Mouse (Mus musculus): ENCODE measurements around the gene B3galnt2.
"Not testable (repeated sequence)": the region's sequence is repeated elsewhere in the genome, so short reads cannot be mapped to it uniquely, and the experiment has no call there.

The B3galnt2 gene

DNA sequence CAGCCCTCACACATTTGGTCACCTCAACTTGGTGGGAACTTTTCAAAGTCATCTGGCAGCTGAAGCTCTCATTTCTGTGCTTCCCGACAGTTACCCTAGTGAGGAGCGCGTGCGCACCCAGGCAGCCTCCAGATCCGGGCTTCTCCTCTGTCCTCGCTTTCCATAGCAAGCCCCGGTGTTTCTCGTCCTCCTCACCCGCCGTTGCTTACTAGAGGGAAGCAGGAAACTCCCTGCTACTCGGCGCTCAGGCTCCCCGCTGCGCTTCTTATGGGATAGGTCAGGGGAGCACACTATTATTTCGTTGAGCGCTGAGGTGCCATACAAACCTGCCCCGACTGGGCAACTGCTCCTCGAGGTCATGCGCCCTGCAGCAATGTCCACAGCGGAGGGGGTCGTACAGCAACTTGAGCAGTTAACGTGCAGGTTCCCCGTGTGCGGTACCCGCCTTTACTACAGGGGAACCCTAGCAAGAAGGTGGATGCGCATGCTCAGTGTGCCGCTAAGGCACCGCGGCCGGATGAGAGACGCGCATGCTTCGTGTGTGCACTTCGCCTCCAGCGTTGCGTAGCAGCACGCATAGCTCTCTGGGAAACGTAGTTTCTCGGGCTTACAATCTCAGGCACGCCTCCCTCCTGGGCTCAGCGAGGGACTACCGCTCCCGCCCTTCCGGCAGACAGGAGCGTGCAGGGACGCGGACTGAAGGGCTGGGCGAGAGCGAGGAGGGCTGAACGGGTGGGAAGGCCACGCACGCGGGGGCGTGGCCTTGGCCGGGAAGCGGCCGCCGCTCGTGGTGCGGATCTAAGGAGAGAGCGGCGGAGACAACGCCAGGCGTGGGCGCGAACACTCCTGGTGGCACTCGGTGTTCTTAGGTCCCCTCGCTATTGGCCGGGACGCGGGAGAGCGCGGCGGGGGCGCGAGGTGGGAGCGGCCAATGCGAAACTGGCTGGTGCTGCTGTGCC is at the start of gene B3galnt2:
TSS of gene B3galnt2 (plus strand) at position 596 of the 959 bp plus-strand sequence.
- DNase-seq (ENCODE audit: low spot score in 2 of 2), result peak; percentile 97 to 99

DNA sequence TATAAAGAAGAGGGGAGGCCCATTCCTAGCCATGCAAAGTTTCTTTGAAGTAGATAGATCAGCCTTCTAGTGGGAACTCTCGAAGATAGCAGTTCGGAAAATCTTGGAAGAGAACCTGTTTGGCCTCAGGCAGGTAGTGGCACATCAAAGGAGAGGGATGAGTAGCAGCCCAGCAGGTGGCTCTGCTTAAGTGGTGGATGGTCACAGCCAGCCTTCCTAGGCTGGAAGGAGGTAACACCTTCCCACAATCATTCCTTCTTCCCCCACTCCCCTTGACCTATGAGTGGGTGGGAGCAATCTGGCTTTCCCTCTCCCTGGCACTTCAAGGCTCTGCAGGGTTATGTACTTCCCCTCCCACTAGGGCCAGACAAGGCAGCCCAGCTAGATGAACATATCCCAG is 42.9 kb upstream of the B3galnt2 start:
- no peak for DNase-seq (ENCODE audit: low spot score in 2 of 2)

DNA sequence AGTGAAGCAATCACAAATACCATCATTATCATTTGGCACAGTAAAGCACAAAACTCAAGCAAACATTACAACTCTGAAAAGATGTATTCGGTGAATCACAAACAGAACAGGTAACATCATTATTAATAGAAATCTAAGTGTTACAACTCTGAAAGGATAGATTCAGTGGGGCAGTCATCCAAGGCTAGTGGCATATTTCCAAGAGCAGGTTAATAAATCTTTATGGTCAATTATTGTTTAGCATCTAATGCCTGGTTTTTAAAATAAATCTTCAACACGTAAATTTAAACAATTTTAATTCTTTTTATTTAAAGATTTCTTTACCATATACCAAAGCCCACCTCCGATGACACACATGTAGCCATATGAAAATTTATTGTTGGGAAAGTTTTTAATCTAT is 34.9 kb upstream of the B3galnt2 start:
- no peak for DNase-seq (ENCODE audit: low spot score in 2 of 2)

DNA sequence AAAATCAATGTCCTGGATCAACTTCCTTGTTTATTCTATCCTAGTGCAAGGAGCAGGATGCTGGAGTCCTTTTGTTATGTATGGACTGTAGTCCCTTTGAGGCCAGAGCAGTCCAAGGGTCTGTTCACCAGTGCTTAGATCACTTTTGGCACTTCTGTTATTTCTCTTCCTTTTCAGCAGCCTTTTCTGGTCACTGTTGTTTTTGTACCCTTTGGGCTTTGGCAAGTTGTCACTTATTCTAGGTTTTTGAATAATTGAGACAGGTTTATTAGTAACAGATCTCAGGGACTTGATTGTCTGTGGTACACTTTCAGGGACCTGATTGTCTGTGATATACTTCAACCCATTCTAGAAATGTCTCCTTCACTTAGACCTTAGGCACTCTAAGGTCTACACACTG is 31.7 kb upstream of the B3galnt2 start:
- DNase-seq (ENCODE audit: low spot score in 2 of 2), result no peak

DNA sequence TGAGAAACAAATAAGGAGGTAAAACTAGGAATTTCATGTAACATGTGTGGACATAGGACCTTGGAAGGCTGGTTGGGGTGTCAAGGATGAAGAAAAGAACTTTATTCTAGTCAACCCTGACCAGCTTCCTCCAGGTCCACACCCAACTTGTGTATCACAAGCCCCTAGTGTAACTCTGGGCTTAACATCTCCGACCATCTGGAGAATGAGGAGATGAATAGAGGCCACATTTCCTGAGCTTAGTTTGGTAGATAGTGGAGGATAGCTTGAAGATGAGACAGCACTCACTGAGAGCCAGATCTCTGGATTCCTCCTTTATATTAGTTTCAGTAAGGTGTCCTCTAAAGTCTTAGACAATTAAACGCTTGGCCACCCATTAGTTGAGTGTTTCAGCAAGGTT is 24.3 kb upstream of the B3galnt2 start:
- DNase-seq (ENCODE audit: low spot score in 2 of 2), result no peak

DNA sequence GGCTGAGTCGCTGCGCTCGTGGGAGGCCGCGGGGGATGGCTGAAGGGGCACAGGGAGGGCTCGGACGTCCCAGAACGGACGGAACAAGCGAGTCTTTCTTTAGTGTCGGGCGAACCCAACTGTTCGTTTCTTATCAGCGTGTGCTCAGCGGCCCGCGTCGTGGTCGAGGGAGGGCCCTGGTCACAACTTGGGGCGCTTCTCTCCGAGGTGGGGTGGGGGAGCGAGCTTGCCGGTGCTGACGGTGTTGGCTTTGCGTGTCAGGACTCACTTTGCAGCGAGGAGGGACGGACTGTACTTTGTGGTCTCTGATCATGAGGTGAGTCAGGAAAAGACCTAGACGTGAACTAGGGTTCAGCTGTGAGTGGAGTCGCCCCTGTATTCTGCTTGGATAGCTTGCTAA is 662 bp downstream of the B3galnt2 start:
- peak in 1 of 2 experiments; percentile 14 for DNase-seq (ENCODE audit: low spot score in 2 of 2)

DNA sequence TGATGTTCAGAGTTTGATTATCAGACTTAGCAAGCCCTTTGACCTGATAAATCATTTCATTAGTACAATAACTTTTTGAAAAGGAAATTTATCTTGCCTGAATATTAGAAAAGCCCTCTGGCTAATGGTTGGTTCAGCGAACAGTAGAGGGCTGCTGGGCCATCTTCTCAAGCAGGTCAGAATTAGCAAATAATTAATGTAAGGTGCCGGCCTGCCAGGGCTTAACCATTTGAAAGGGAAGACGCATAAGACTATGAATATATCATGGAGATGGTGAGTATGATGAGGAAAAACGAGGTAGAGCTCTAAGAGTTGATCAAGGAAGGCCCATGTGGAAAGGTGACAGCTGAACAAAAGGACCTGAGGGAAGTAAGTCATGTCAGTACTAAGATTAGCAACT is 2.4 kb downstream of the B3galnt2 start:
- no peak for DNase-seq (ENCODE audit: low spot score in 2 of 2)

DNA sequence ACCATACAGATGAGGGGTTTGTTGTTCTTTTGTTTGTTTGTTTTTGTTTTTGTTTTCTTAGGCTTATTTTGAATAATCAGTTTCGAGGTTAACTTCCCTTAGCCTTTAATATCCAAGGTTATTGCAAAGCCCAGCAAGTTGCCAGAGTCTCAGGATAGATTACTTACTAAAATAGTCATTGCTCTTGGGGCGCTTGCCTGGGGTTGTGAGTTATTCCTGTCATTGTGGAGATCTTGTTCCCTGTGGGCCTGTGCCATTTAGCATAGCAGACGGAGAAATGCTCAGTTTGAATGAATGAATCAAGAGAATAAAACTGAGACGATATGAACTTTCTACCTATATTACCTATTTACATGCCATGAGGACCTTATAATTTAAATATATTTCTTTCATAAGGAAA is 5.9 kb downstream of the B3galnt2 start:
- no peak for DNase-seq (ENCODE audit: low spot score in 2 of 2)

DNA sequence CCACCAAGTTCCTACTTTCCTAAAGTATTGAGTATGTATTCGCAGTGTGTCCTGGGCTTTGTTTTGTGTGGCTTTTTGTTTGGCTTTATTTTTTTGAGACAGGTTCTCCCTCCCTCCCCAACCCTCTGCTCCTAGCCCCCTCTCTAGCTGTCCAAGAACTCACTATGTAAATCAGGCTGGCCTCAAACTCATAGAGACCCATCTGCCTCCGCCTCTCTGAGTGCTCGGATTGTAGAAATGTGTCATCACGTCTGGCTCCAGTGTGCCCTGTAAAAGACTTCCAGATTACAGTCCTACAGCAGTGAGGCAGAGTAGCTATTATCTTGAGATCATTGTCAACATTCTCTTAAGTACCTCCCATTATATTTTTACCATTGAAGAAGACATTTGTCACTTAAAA is 6.8 kb downstream of the B3galnt2 start:
- DNase-seq (ENCODE audit: low spot score in 2 of 2), result no peak

DNA sequence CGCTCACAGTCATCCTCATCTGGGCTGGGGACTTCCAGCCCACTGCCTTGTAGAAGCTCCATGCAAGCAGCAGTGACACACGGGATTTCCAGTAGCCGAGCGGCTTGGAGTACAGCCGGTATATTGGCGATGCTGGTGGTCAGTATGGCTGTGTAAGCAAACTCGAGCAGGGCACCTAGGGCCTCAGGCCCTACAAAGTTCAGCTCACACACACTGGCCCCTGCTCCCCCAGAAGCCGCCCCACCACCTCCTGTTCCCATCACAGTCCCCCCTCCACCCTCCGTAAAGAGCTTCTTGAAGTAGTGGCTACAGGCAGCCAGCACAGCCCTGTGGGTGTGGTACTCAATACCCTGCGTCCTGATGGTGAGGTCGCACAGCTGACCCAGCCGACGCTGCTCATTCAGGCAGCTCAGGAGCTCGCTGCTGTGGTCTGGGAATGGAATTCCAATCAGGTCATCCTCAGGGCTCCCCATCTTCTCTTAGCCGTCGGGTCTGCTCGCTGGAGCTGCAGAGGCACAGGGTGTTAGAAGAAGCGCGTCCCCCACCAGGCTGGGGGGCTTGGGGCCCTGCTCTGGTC is 11.2 kb downstream of the B3galnt2 start:
- DNase-seq (ENCODE audit: low spot score in 2 of 2), result no peak

DNA sequence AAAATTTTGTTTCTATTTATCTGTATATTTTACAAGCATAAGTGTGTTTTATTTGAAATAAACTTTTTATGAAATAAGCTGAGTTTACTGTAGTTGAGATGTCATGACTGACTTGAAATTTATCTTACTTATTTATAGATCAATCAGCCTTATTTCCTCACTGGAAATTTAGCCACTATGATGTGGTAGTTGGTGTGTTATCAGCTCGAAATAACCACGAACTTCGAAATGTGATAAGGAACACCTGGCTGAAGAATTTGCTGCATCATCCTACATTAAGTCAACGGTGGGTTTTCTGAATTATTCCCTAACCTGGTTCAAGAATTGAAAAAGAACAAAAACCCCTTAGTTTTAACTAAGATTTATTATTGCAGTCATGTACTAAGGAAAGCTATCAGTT is 11.9 kb downstream of the B3galnt2 start:
- no peak for DNase-seq (ENCODE audit: low spot score in 2 of 2)

DNA sequence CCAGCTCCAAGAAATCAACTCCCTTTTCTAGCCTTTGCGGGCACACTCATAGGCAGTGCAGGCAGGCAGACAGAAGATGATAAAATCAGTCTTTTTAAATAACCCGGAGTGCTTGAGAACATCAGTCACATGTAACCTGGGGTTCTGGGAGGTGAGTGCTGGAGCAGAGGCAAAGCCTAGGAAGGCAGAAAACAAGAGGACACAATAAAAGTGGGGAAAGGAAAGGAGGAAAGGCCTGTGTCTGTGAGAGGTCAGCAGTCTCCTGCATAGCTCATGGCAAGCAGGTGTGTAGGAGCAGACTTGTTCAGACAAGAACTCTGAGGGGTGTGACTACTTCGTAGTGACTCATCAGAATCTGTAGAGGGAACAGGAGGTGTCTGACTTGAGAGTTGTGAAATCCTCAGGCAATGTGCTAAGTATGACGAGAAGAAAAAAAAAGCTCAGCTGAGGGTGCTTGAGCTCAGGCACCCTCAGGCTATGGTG is 14.4 kb downstream of the B3galnt2 start:
- DNase-seq (ENCODE audit: low spot score in 2 of 2), result peak; percentile 27 to 62

DNA sequence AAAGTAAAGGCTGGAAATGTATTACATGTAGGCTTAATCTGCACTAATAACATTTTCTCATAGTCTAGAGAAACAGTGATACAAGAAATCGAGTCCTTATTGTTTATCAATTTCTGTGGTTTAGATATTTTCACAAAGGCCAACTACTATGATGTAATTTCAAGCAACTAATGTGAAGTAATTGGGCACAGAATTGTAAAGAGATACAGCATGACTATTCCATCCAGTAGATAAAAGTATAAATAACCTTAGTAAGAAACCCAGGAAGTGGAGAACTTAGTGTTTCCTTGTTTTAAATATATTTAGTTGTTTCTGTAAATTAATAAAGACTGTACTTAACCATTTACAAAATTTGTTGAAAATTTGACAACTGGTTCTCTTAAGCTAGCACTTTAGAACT is 15.5 kb downstream of the B3galnt2 start:
- DNase-seq (ENCODE audit: low spot score in 2 of 2), result no peak

DNA sequence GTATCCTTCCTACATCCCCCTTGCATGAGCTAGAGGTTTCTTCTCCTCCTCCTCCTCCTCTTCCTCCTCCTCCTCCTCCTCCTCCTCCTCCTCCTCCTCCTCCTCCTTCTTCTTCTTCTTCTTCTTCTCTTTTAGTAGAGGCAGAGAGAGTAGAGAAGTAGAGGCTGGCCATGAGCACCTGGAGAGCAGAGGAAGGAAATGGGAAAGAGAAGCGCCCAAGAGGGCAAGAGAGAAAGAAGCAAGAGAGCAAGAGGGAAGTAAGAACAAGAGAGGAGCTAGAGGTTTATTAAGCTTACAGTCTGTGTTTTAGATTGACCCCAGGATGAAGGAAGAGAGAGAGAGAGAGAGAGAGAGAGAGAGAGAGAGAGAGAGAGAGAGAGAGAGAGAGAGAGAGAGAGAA is 27.6 kb downstream of the B3galnt2 start:
- DNase-seq (ENCODE audit: low spot score in 2 of 2), result not testable (repeated sequence)

DNA sequence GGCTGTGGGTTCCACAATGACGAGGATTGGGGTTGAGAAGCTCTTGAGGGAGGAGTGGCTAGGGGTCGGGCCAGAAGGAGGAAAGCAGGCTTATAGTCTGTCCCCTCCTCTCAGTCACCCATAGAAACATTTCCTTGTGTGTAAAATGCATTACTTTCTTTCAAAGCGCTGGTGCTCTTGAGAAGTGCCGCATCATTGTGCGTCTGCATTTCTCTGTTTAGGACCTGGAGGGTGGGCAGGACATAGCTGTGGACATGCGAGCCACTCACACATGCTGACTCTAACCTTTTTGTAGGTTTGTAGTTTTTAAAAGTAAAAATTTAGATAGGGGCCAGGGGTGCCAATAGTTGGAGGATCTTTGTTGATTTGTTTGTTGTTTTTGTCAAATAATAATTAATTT is 29.3 kb downstream of the B3galnt2 start:
- no peak for DNase-seq (ENCODE audit: low spot score in 2 of 2)

DNA sequence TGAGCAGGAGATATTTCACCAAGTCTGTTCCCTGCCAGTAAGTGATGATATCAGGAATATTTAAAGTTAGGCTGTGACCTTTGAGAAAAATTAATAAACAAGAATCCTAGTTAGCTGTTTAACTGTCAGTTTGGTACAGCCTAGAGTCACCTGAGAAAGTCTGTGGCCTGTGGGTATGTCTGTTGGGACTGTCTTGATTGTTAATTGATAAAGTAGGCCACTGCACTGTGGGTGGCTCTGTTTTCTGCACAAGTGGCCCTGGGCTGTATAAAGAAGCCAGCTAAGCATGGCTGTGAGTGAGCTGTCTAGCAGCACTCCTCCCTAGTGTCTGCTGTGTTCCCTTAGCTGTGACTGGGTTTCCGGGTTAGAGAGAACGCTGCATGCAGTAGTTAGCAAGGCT is 34.9 kb downstream of the B3galnt2 start:
- DNase-seq (ENCODE audit: low spot score in 2 of 2), result no peak

DNA sequence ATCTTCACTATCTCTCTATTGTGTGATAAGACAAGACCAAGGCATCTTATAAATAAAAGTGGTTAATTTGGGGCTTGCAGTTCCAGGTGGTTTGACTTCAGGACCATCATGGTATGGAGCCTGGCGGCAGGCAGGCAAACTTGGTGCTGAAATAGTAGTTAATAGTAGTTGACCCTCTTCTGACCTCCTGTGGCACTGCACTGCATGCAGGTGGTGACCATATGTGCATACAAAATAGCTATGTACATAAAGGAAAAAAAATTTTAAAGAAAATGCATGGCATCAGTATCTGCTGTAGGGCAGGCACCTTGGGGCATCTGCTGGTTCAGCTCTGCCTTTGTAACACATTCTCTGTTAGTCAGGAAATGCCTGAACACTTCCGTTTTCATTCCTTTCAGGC is 36.1 kb downstream of the B3galnt2 start:
- no peak for DNase-seq (ENCODE audit: low spot score in 2 of 2)

DNA sequence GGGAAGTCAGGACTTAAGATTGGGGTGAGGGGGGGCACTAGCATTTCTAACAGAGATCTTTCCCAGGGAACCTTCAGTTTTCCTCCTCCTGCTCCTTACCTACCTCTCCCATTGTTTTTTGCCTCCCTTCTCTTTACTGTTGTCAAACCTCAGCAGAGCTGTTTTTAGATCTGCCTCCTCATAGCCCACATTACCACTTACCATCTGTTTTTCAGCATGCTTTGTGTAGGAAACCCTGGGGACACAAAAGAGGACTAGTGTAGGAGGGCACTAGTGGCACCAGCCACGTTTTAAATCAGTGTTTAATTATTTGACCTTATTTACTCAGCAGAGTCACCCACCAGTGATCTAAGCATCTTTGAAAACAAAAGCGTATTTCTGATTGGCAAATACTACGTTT is 38.8 kb downstream of the B3galnt2 start:
- DNase-seq (ENCODE audit: low spot score in 2 of 2), result peak in 1 of 2 experiments; percentile 39

DNA sequence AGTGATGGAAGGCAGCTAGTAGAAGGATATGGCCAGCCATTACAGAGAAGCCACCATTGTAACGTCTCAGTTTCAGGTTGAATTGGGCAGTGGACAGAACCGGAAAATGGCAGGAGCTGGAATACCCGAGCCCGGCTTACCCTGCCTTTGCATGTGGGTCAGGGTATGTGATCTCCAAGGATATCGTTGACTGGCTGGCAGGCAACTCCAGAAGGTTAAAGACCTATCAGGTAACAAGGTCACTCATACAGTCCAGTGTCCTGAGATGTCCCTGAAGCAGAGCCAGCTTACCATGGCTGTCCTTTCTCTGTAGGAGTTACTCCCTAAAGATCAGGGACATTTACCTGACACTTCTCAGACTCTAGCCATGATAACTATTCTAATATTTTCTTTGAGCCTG is 40.8 kb downstream of the B3galnt2 start:
- DNase-seq (ENCODE audit: low spot score in 2 of 2), result no peak

DNA sequence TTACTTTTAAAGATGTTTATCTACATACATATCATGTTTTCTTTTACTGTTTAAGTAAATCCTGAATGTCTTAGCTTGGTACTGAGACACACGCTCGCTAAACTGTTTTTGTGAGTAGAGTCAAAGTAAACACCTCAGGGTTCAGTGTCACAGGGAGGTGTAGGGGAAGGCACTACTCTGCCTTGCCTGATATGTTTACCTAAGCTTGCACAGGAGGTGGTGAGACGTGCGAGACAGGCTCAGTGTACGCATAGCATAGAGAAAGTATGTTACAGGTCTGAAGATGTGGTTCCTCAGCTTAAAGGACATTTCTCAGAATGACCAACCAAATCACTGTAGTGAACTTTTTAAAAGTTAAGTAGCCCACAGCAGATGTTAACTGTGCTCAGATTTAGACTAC is 43.2 kb downstream of the B3galnt2 start:
- no peak for DNase-seq (ENCODE audit: low spot score in 2 of 2)

DNA sequence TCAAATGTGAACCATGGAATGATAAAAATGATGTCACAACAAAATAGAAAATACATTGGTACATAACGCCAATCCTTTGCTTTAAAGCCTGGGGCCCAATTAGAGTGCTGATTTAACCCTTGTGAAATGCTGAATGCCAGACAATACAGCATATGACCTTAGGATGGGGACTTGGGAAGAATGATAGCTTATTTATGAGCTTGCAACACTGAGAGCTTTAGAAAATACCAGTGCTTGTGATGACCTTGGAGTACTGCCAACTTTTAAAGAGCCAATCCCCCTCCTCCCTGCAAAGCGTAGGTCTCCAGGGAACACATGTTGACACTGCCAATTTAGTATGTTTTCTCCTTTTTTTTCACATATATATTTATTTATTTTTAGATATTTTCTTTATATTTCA is 48.4 kb downstream of the B3galnt2 start:
- DNase-seq (ENCODE audit: low spot score in 2 of 2), result no peak

DNA sequence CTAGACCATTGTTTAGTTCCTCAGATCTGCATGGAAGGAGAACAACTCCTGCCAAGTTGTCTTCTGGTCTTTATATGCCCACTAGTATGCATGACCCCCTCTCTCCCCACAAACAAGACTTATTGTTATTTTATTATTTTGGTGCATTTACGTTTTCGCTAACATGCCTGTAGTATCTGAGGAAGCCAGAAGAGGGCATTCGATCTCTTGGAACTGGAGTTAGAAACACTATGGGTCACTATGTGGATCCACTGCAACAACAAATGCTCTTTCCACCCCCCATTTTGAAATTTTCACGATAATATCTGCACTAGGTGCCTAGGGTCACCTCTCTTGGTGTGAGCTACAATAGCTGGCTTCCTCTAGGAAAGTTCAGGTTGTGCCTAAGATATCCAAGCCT is 49.8 kb downstream of the B3galnt2 start:
- DNase-seq (ENCODE audit: low spot score in 2 of 2), result no peak

DNA sequence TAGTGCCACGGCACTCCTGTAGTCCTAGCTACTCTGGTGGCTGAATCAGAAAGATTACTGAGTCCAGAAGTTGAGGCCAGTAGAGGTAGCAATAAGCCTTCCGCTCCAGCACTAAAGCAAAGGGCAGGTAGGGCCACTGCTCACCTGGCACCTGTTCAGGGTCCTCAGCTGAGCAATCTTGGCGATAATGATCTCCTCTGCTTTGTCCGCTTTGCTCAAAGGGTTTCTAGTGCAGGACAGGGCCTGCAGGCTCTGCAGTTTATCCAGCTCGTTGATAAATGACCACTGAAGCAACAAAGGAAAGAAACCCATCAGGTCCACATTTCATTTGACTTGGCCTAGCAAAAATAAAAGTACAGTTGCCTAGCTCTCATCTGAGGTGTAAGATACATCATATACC is 50.7 kb downstream of the B3galnt2 start:
- DNase-seq (ENCODE audit: low spot score in 2 of 2), result no peak

All from right cerebral cortex, postnatal 36 days (tissue).